Mouse (Mus musculus): ENCODE data around the gene Dkkl1.
"Not testable (repeated sequence)": the region's sequence is repeated elsewhere in the genome, so short reads cannot be mapped to it uniquely, and the experiment has no call there.

Dkkl1 gene

DNA sequence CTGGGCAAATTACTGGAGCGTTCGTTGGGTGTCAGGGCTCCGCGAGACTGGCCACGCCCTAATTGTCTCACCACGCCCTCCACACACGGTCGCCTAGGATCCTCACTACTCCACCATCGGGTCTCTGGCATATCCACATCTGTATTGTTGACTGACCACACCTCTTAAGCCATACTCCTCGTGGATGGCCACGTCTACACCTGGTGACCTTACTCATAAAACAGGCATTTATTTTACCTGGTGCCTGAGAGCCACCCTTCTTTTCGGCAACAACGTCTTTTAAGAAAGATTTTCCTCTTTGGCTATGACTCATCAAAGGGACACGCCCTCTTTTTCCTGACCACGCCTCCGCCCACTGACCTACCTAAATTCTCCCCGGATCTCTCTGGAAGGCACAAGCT lies at the start of gene Dkkl1:
Dkkl1 (minus strand) TSS at position 297 of the 401 bp plus-strand sequence.
- no peak for DNase-seq

GRCm38 (mm10) chr7:45259281-45259680 lies 47.3 kb upstream of the Dkkl1 start:
- no peak for DNase-seq

- no peak for DNase-seq
These were observed 45.3 kb upstream of the Dkkl1 start for GRCm38 (mm10) chr7:45257063-45257840.

GRCm38 (mm10) chr7:45255822-45256221 lies 43.9 kb upstream of the Dkkl1 start:
- DNase-seq: not testable (repeated sequence)

DNA sequence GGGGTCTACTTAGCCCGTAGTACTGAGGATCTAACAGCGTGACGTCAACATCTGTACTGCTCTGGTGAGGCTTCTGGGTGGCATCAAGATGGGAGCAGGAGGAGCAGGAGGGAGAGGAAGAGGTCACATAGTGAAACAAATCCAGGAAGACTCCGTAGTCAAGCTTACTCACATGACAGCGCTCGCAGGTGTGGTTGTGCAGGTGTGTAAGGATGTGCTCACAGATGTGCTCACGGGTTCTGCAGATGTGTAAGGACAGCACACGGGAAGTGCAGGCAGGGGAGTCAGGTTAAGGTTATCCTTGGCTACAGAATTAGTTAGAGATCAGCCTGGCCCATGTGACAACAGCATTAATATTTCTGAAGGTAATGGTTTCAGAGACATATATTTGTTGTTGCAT lies 41.9 kb upstream of the Dkkl1 start:
- DNase-seq: no peak

- no peak for DNase-seq
These were observed 35.7 kb upstream of the Dkkl1 start for GRCm38 (mm10) chr7:45247666-45248065.

- DNase-seq: no peak
These were observed 29.4 kb upstream of the Dkkl1 start for GRCm38 (mm10) chr7:45241389-45241749.

- no peak for DNase-seq
These were observed 28.9 kb upstream of the Dkkl1 start, which contains the start of gene Slc6a16 for GRCm38 (mm10) chr7:45240633-45241388. Slc6a16 (plus strand) TSS chr7:45241085.

DNA sequence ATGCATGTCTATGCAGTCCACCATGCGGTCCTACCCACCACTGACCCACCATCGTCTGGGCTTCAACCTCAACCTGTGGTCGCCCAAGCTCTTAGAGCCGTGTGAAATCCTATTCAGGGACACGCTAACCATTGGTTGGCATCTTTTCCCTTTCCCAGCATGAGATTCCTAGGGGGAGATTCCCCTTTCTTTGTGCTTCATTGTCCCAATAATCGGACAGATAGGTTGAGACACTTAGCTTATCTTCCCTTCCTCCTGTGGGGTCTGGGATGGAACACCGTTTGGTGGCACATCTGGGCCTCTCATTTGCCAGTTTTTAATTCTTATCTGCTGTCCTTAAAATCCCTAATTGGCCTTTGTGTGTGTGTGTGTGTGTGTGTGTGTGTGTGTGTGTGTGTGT lies 28.2 kb upstream of the Dkkl1 start:
- DNase-seq: no peak

DNA sequence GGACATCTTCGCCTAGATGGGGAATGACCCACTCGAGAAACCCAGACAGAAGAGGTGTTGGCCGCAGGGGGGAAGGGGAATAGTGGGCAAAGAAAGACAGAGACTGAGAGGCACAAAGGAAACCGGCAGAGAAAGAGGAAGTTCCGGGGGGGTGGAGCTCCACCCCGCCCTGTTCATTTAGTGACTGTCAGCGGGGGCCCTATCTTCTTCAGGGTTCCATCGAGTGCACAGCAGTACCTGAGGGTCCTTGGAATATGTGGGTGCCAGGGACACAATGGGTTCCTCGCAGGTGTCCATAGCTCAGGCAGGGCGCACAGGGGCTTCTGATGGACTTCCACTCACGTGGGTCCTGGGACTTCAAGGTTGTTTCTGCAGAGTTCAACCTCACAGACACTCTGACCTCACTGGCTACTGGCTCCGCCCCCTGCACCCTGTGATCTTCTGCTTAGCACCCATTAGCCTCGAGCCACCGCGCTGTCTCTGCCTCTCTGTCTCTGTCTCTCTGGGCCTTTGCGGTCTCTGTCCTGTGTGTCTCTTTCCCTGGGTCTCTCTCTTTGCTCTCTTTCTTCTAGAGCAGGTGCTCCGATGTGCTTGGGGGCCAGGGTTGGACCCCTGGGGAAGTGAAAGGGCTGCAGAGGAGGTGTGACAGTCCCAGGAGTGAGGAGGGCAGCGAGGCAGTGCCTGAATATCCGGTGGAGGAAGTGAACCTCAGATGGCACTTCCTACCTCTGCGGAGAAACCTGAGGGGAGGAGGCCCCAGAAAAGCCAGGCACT lies 27.0 kb upstream of the Dkkl1 start, which contains the start of gene Cd37:
Cd37 (minus strand) TSS at position 393 of the 774 bp plus-strand sequence.
- DNase-seq: no peak

DNA sequence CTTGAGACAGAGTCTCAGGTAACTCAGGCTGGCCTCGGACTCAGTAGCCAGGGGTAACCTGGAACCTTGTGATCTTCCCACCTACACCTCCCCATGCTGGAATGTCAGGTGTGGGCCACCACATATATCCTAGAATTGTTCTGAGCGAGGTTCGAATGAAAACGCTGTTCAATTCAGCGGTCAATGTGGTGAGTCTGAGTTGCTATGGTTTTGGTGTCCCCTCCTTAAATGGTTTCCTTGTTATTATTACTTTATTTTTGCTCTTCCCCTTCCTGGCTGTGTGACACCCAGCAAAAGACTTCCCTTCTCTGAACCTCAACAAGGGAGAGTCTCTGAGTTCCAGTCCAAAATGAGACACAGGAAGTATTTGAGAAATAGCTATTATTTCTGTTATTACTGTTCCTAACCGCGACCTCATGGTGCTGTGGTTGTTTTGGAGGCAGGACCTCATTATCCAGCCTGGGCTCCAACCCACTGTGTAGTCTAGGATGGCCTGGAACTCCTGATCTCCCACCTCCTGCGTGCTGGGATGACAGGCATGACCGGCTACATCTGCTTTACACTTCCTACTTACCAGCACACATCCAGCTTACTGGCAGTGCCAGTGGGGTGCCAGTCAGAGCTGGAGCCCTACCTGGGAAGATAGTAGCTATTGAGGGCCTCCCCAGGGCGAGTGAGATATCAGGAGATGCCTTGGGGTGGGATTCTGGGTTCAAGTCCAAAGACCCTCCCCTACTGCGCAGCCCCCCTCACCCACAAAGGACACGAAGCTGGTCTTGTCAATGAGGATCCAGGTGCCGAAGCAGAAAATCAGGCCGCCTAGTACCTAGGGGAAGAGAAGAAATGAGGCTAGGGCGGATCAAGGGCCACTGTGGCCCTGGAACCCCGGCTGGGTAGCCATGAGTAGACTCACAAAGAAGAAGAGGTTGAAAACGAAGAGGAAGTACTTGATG lies 26.1 kb upstream of the Dkkl1 start:
- DNase-seq: no peak

DNA sequence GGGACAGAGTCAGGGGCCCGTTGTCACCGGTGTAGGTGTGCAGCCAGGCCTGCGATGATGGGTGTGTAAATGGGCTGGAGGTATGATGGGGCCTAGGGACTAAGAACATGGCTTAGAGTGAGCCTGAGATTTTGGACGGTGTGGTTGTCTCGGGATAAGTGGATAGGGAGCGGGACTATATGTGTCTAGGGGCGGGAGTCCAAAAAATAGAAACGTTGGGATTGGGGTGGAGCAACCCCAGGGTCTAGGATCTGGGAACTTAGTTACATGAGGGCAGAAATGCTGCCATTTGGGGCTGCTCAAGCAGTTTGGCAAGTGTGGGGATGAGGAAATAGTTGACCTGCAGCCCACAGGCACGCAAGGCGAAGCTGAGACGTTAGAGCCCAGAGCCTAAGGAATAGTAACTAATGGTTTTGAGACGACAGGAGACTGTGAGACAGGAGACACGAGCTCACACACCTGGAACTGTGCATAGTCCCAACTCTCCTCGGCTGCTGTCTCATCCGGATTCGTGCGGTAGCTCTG lies 23.8 kb upstream of the Dkkl1 start:
- no peak for DNase-seq

DNA sequence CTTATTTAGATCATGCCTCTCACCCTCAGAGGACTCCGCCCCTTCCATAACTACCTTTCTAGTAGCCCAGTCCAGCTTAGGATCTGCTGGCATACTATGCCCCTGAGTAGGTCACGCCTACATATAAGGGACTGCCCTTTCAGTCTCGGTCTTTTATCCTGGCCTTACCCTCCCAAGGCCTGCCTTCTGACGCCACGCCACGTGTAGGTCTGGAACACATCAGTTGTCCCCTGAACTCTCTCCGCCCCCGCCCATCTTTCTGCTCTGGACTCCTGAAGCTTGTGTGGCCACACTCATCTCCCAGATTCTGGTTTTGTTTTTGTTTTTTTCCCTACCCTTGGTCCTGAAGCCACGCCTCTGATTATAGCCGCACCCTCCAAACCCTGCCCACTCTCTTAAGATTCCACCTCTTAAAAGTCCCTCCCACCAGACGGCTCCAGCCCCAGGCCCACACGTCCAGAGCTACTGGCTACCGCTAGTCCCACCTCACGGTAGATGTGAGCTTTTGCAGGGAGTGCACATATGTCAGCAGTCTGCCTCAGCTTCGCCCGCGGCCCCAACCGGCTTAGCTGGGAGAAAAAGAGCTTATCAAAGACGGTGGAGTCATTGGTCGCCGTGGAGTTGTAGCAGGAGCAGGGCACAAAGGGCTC lies 23.1 kb upstream of the Dkkl1 start:
- no peak for DNase-seq

- no peak for DNase-seq
These were observed 22.4 kb upstream of the Dkkl1 start for GRCm38 (mm10) chr7:45234333-45234841.

GRCm38 (mm10) chr7:45233580-45234332 lies 21.8 kb upstream of the Dkkl1 start:
- DNase-seq: peak; percentile 18

- DNase-seq: no peak
These were observed 20.9 kb upstream of the Dkkl1 start for GRCm38 (mm10) chr7:45232716-45233465.

DNA sequence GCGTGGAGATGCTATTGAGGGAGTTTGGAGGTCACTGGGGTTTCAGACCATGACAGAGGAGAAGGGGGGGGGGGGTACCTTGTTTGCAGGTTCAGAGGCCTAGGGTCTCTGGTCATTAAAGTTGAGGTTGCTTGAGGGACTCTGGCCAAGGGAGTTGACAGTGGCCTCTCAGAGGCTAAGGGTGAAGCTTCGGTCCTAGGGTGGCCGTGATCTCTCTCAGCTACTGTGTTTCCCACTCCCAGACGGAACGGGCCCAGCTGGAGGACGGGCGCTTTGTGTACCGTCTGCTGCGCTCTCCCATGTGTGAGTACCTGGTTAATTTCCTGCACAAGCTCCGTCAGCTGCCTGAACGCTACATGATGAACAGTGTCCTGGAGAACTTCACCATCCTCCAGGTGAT lies 20.0 kb upstream of the Dkkl1 start:
- no peak for DNase-seq

DNA sequence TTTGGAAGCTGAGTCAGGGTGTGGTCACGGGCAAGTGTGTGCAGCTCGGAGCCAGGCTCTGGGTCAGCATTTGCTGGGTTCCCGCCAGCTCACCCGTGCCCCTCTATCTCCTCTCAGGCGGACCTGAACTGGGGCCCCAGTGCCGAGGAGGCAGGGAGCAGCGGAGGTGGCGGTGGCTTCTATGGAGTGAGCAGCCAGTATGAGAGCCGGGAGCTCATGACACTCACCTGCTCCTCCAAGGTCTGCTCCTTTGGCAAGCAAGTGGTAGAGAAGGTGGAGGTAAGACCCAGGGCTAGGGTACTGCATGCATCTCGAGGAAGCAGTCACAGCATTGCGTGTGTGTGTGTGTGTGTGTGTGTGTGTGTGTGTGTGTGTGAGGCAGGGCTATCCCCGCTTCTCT lies 19.2 kb upstream of the Dkkl1 start:
- no peak for DNase-seq

GRCm38 (mm10) chr7:45229459-45230203 lies 17.7 kb upstream of the Dkkl1 start:
- DNase-seq: no peak
